Mouse (Mus musculus) spleen, adult 2 months (tissue): Measurements from ENCODE around the gene Gbgt1.

Experiments used
- CTCF ChIP-seq: fragments of 200-500 bp; IDR thresholded peaks from 2 replicates; pipeline ENCODE4 v1.5.1; 2011; ENCODE audit warnings: mild to moderate bottlenecking, inconsistent platforms; ENCODE audit not compliant: insufficient read depth, insufficient read length, insufficient replicate concordance; ENCODE audit errors: extremely low read depth
- POLR2A ChIP-seq: fragments of 200-500 bp; IDR thresholded peaks from 2 replicates; pipeline ENCODE4 v1.6.1; 2011; ENCODE audit warnings: low read depth, low read length, inconsistent platforms

DNA sequence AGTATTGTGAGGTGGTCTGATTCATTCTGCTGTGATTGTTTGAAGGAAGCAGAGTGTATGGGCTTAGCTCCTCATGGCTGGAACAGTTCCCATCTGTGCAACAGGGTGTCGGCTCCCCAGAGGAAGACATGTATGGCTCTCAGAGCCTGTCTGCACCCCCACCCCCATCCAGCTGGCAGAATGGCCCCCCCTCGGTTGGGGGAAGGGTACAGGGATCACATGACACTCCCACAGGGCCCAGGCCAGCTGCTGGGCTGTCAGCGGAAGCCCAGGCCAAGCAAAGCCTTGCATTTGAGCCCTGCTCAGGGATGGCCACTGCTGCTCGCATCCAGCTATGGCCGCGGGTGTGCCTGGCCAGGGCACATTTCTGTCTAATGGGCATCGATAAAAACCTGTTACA lies 42.5 kb downstream of the Gbgt1 start:
- no peak for TF ChIP-seq CTCF
- no peak for TF ChIP-seq POLR2A
